Mouse (Mus musculus) testis, postnatal 14 days (tissue): Measurements from ENCODE around the gene Ttc24.
A peak's percentile ranks its signal among the peaks of the same experiment; 100 is the strongest.

Source experiments
- DNase-seq: peaks from one replicate; pipeline ENCODE4 v3.0.0; 2021; ENCODE audit warnings: low spot score

The Ttc24 gene

GRCm38 (mm10) chr3:88078204-88078603 lies at the start of gene Ttc24:
Gene Ttc24 (minus strand): TSS chr3:88078304.
- DNase-seq, result no peak

DNA sequence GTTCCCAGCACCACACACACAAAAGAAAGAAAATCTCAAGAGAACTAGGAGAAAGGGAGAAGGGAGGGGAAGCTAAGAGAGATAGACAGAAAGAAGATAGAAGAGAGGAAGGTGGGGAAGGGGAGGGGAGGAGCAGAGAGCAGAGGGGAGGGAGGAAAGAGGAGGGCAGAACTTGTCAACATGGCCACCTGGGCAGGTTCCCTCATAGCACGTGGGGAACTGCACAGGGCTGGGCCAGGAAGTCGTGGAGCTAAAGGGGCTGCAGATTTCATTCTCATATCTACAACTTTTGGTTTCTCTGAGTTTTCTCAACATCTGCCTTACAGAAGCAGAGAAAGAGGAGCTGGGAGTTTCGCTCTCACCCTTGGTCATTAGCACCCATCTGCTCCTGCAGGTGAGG lies 49.5 kb upstream of the Ttc24 start:
- no peak for DNase-seq

GRCm38 (mm10) chr3:88126181-88126580 lies 48.1 kb upstream of the Ttc24 start:
- no peak for DNase-seq

GRCm38 (mm10) chr3:88125195-88125594 lies 47.1 kb upstream of the Ttc24 start:
- DNase-seq, result no peak

DNA sequence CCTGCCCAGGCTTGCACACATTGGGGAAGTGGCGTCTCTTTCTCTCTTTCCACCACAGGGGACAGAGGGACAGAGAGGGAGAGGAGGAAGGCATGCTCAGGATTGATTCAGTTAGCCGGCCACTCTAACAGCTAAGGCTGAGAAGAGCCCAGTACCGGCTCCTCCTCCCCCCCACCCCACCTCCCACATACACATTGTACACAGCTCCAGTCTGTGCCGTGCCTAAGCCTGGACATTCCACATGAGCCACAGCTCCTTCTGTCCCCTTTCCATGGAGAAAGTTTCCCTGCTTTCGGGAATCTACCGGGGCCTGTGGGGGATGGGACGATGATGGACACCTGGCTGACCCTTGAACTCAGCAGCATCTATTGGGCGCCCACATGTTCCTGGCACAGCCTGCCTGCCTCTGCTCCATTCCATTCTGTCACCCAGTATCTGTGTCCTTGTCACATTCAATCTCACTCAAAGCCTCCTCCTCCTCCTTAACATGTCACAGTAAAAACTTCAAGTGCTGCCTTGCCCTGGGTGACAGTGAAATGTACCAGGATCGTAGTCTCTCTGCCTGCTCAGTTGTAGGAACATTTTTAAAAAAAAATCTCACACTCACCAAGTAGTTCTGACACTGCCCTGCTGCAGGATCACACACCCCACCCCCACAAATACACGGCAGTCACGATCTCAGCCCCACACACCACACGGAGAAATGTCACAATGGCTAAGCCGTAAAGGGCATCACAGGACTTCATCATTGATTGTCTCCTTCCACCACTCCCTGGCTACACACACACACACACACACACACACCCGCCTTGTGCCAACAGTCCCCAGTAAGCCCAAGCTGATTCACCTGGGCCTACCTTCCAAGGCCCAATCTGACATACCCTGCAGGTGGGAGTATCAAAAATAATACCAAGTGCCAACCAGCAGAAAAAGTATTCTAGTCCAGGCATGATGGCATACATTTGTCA lies 43.3 kb upstream of the Ttc24 start:
- DNase-seq, result no peak

DNA sequence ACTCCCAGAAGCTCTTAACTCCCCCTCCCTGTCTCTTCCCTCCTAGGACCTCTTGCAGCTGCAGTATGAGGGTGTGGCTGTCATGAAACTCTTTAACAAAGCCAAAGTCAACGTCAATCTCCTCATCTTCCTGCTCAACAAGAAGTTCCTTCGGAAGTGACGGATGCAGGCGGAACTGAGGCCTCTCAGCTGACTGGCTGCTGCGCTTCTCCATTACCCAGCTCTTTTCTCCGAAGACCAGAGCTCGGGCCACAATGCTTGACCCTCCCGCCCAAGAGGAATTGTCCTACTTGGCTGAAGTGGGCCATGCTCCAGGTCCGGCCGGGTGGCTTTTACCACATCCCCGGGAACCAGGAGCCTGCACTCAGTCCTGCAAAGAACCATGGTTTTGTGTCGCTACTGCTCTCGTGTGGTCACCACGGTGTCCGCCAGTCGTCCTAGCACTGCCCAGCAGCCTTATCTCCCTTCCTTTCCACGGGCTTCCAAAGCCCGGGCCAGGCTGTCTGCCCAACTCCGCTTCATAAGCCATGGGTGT lies 42.1 kb upstream of the Ttc24 start:
- no peak for DNase-seq

DNA sequence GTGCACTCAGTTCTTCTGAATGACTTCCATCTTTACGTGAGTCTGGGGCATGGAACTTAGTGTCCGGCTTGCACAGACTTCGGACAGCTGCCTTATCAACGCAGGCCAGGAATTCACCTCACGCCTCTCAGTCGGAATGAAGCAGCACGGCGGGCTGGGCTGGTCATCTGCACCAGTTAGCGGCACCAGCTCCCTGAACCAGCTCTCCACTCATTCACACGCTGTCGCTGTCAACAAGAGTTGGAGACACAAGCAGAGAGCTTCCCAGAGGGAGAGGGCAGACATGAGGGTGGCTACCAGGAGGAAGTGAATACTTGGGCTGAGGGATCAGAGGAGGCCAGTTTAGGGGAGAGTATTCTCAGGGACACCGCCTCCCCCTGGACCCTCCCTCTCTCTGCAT lies 36.3 kb upstream of the Ttc24 start:
- no peak for DNase-seq

DNA sequence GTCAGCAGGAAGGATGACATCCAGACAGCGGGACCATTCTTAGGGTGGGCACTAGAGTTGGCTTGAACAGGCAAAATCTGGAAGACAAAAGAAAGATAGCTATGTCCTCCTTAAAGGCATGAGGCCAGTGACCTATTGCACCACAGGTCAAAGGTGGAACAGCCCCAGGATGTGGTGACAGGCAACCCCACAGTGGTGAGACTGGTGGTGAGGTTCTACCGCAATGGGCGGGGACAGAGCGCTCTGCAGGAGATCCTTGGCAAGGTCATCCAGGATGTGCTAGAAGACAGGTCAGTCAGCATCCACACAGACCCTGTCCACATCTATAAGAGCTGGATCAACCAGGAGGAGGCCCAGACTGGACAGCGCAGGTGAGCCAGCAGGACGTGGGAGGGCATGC lies 31.0 kb upstream of the Ttc24 start:
- DNase-seq, result no peak

GRCm38 (mm10) chr3:88106126-88106525 lies 28.0 kb upstream of the Ttc24 start:
- DNase-seq, result no peak

DNA sequence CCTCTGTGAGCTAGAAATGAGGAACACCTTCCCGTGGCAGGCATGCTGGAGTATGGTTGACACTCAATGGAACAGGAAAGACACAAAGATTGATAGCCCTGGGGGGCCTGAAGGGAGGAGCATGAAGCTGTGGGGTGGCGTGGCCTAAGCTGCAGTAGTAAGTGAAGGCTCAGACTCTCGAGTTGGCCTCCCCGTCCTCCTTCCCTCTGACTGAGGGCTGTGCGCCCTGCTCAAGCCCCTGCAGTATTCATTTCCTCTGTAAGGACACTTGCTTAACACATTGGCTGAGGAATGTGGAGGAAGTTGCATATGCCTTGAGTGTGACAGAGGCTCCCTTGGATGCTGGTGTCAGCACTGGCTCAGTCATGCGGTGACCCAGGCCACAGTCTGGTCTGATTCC lies 24.5 kb upstream of the Ttc24 start:
- no peak for DNase-seq

DNA sequence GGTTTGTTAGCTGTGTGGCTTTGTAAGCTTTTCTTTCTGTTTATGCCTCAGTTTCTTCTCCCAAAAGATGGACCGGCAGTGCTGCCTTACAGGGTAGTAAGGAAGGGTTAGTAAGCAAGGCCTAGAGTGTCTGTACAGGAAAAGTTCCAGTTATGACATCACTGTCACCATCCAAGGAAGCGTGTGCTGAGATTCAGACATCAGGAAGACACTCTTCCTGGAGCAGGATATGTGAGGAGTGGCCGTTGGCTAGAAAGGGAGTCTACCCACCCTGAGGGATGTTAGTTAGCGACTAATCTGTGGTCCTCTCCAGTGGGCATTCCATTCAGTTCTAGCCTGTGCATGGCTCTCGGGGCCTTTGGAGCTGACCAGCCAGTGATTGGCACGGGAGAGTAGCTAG lies 24.1 kb upstream of the Ttc24 start:
- no peak for DNase-seq

DNA sequence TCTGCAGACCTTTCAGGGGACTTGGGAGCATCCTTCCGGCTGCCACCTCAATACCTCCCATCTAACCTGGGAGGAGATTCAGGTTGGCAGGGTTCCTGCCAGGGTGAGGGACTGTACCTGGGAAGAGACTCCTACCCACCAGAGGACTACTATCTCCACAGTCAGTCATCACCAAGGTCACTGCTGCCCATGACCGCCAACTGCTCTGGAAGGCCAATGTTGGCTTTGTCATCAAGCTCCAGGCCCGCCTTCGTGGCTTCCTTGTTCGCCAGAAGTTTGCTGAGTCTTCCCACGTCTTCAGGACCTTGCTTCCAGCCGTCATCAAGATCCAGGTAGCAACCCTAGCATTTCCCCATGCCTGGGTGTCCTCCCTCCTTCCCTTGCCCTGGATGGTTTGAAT lies 23.6 kb upstream of the Ttc24 start:
- no peak for DNase-seq

DNA sequence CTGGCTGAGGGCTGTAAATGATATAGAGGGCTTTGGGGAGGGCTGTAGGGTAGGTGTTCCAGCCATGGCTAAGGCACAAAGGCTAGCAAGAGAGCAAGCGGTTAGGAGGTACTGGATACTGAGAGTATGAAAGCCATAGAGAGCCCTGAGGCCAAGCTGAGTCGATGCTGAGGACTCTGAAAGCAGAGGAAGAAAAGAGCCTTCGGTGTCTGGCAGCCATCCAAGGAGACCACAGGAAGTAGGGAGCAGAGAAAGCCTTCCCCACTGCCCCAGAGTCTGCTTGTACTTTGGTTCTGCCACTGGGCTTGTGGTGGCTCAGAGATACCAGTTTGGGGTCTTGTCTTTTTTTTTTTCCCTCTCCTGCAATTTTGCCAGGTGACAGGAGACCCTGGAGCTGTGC lies 22.1 kb upstream of the Ttc24 start:
- DNase-seq, result no peak

GRCm38 (mm10) chr3:88097666-88098065 lies 19.6 kb upstream of the Ttc24 start:
- no peak for DNase-seq

- no peak for DNase-seq
Observed at GRCm38 (mm10) chr3:88094126-88094525, 16.0 kb upstream of the Ttc24 start.

DNA sequence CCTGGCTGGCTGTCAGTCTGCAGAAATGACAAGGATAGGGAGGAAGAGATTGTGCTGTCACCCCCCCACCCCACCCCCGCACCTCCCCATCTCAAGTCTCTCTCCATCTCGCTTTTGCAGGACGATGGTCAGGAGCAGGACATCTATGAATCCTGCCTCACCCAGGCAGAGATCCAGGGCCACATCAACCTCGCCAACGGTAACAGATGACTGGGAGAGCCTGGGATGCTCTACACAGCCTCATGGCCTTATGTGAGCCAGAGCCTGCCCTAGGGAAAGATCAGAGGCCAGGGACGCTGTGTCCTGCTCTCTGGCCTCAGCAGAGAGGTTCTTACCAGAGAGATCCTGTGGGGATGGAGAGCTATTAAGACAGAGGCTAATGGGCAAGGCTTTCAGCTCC lies 12.5 kb upstream of the Ttc24 start:
- no peak for DNase-seq

GRCm38 (mm10) chr3:88090106-88090505 lies 12.0 kb upstream of the Ttc24 start:
- DNase-seq, result no peak

DNA sequence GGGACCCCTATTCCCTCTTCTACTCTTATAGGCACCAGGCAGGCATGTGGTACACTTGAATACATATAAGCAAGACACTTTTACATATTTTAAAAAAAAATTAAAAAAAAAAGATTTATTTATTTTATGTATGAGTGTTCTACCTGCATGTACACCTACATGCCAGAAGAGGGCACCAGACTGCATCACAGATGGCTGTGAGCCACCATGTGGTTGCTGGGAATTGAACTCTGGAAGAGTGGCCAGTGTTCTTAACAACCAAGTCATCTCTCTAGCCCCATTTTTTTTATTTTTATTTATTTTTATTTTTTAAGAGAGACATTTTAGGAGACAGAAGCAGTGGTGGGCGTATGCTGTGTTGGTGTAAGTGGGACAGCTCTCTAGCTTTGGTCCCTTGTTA lies 9.6 kb upstream of the Ttc24 start:
- DNase-seq, result no peak

DNA sequence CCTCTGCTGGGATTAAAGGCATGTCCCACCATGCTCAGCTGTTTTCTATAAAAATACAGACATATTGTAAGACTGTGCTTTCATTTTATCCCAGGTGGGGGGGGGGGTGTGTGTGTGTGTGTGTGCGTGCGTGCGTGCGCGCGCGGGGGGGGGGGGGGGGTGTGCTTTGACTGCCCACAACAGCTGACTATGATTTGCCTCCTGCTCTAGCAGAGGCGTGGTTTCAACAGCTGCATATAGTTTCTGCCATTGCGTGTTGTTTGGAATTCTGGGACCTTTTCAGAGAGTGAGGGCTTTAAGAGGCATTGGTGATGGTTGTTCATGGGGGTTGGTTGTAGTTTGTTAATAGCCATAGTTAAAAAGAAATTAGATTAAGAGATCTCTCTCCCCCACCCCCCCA lies 7.4 kb upstream of the Ttc24 start:
- no peak for DNase-seq

DNA sequence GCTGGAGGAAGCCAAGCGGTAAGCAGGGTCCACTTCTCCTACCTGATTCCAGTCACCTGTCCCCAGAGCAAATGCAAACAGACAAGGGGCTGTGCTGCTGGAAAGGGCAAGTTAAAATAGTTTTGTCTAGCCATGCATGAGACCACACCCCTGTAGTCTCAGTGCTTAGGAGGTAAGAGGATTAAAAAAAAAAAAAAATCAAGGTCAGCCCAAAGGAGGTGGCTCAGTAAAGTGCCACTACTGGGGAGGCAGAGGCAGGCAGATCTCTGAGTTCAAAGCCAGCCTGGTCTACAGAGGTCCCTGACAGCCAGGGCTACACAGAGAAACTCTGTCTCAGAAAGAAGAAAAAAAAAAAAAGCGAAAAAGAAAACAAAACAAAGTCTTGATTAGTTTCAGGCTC lies 5.9 kb upstream of the Ttc24 start:
- no peak for DNase-seq

DNA sequence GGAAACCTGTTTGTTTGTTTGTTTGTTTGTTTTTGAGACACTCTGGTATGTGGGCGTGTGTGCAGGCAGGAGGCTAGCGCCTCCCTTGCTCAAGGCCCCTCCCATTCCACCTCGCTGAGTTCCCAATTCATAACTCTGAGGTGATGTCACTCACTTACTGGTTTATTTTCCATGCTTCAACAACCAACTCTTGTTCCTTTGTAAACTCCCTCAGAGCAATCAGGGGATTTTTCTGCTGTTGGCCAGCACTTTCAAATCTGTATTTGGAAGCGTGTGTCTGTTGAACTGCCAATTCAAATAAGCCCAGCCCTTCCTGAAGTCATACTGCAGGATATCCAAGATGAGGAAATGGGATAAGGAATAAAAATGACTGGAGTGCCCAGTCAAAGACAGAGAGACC lies 4.6 kb upstream of the Ttc24 start:
- no peak for DNase-seq

DNA sequence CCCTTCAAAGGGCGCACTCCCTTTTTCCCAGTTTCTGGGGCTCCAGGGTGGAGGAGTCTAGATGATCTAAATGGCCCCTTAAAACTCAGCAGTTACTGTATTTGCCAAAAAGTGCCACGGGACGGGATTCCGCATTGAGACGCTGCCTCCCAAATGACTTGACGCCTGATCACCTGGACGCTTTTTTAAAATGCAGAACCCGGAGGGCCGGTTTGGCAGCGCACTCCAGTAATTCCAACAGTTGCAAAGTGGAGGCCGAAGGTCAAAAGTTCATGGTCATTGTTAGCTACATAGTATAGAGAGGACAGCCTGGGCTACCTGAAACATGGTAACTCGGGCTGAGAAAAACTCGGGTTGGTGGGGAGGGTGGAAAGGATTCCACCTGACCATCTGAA lies 4.1 kb upstream of the Ttc24 start:
- peak; percentile 80 for DNase-seq

- peak; percentile 86 for DNase-seq
Observed at GRCm38 (mm10) chr3:88081345-88082223, 3.5 kb upstream of the Ttc24 start, which contains the start of gene Iqgap3. Gene Iqgap3 (plus strand): TSS chr3:88081971.
